Mouse (Mus musculus): ENCODE measurements around the gene Ifi206. TPM values are rescaled to one million over a fixed set of nuclear protein-coding genes. Genes with fewer than 3 reads are reported as not detected.

Gene Ifi206
- 0.15 TPM in 1 of 2 replicates, not detected in the other for polyA plus RNA-seq (2015; fragmentation: Nextera tagmentation; extraction: Ambion mirVana)

GRCm38 (mm10) chr1:173490812-173491480, at the start of gene Ifi206:
Gene Ifi206 (minus strand): TSS chr1:173491041.

GRCm38 (mm10) chr1:173535791-173536190, 45.0 kb upstream of the Ifi206 start, which contains the start of gene Ifi214:
Gene Ifi214 (minus strand): TSS chr1:173535957.

Small RNA genes lying within 50 kb of the gene (microRNA-seq; reads per million reads assigned to microRNA genes)
- gene Gm44481 = not detected

Other genes with a start within 250 kb of the Ifi206 start
- not detected in 2 replicates for gene Olfr418, start 225.0 kb downstream of the Ifi206 start, polyA plus RNA-seq (2015; fragmentation: Nextera tagmentation; extraction: Ambion mirVana)
- 0.19 TPM in 1 of 2 replicates, not detected in the other for gene Mptx2, start 213.3 kb downstream of the Ifi206 start, polyA plus RNA-seq (2015; fragmentation: Nextera tagmentation; extraction: Ambion mirVana)
- 25.0 and 29.3 TPM in 2 replicates for gene Ackr1, start 157.3 kb downstream of the Ifi206 start, polyA plus RNA-seq (2015; fragmentation: Nextera tagmentation; extraction: Ambion mirVana)
- 1.4 and 2.2 TPM in 2 replicates for gene Aim2, start 140.2 kb downstream of the Ifi206 start, polyA plus RNA-seq (2015; fragmentation: Nextera tagmentation; extraction: Ambion mirVana)
- gene Cadm3, start 123.3 kb downstream of the Ifi206 start, polyA plus RNA-seq (2015; fragmentation: Nextera tagmentation; extraction: Ambion mirVana) = 61.7 and 66.2 TPM in 2 replicates
- gene Ifi214, start 44.9 kb upstream of the Ifi206 start, polyA plus RNA-seq (2015; fragmentation: Nextera tagmentation; extraction: Ambion mirVana) = not detected in 2 replicates
- 0.24 TPM in 1 of 2 replicates, not detected in the other for gene Ifi213, start 108.2 kb upstream of the Ifi206 start, polyA plus RNA-seq (2015; fragmentation: Nextera tagmentation; extraction: Ambion mirVana)
- gene Ifi209, start 139.9 kb upstream of the Ifi206 start, polyA plus RNA-seq (2015; fragmentation: Nextera tagmentation; extraction: Ambion mirVana) = 0.12 and 0.27 TPM in 2 replicates
- gene Ifi208, start 182.6 kb upstream of the Ifi206 start, polyA plus RNA-seq (2015; fragmentation: Nextera tagmentation; extraction: Ambion mirVana) = not detected in 2 replicates